Mouse (Mus musculus) spleen, postnatal 10 days (tissue): ENCODE results near the gene Pex11b.
"Not testable (repeated sequence)": the region's sequence is repeated elsewhere in the genome, so short reads cannot be mapped to it uniquely, and the experiment has no call there.

Source experiments
- DNase-seq, 2 experiments: peaks; one replicate each; pipeline ENCODE4 v3.0.0; 2021 to 2022; ENCODE audit warnings: low spot score in 2 of 2

Gene Pex11b

GRCm38 (mm10) chr3:96617941-96618340, 17.2 kb upstream of the Pex11b start:
- DNase-seq, result no peak

GRCm38 (mm10) chr3:96623201-96623600, 12.0 kb upstream of the Pex11b start:
- DNase-seq, result no peak

- DNase-seq, result peak; percentile 90 to 97
Observed at GRCm38 (mm10) chr3:96629729-96630600, 5.2 kb upstream of the Pex11b start, which contains the start of gene Rbm8a. Gene Rbm8a, plus strand, starts transcription at chr3:96629933.

GRCm38 (mm10) chr3:96632058-96632457, 3.1 kb upstream of the Pex11b start:
- DNase-seq, result no peak

- no peak for DNase-seq
Observed at GRCm38 (mm10) chr3:96634015-96634414, 1.2 kb upstream of the Pex11b start.

- DNase-seq, result no peak
Observed at GRCm38 (mm10) chr3:96635906-96636305, 730 bp downstream of the Pex11b start.

GRCm38 (mm10) chr3:96636448-96636847, 1.3 kb downstream of the Pex11b start:
- DNase-seq, result peak; percentile 13 to 24

- peak; percentile 65 to 82 for DNase-seq
Observed at GRCm38 (mm10) chr3:96639219-96639618, 4.0 kb downstream of the Pex11b start.

GRCm38 (mm10) chr3:96645018-96645649, 10.0 kb downstream of the Pex11b start, which contains the start of gene Itga10:
Gene Itga10, plus strand, starts transcription at chr3:96645584.
- peak in 1 of 2 experiments; percentile 65 for DNase-seq

- no peak for DNase-seq
Observed at GRCm38 (mm10) chr3:96647365-96647764, 12.2 kb downstream of the Pex11b start.

- DNase-seq, result no peak
Observed at GRCm38 (mm10) chr3:96660901-96661300, 25.7 kb downstream of the Pex11b start.

- no peak for DNase-seq
Observed at GRCm38 (mm10) chr3:96662731-96663316, 27.6 kb downstream of the Pex11b start.

- peak; percentile 54 to 79 for DNase-seq
Observed at GRCm38 (mm10) chr3:96663432-96664239, 28.5 kb downstream of the Pex11b start.

GRCm38 (mm10) chr3:96665732-96666363, 30.7 kb downstream of the Pex11b start:
- DNase-seq, result not testable (repeated sequence)

- no peak for DNase-seq
Observed at GRCm38 (mm10) chr3:96666916-96667315, 31.7 kb downstream of the Pex11b start.

GRCm38 (mm10) chr3:96667316-96667715, 32.1 kb downstream of the Pex11b start:
- DNase-seq, result peak in 1 of 2 experiments; percentile 37

- no peak for DNase-seq
Observed at GRCm38 (mm10) chr3:96668424-96669067, 33.4 kb downstream of the Pex11b start.

- peak; percentile 36 to 79 for DNase-seq
Observed at GRCm38 (mm10) chr3:96669727-96670468, 34.7 kb downstream of the Pex11b start, which contains the start of gene Ankrd35. Gene Ankrd35, plus strand, starts transcription at chr3:96670131.

GRCm38 (mm10) chr3:96671519-96671918, 36.3 kb downstream of the Pex11b start:
- DNase-seq, result no peak

GRCm38 (mm10) chr3:96673514-96673913, 38.3 kb downstream of the Pex11b start:
- DNase-seq, result no peak
